Mouse (Mus musculus) frontal cortex, adult 2 months (tissue): ENCODE results near the gene Abraxas2. TPM values are rescaled to one million over a fixed set of nuclear protein-coding genes. Genes with fewer than 3 reads are reported as not detected.

Source experiments
- DNase-seq, 2 experiments: peaks; one replicate each; pipeline ENCODE4 v3.0.0; 2022; ENCODE audit warnings: low spot score in 1 of 2; ENCODE audit errors: extremely low spot score in 1 of 2
- polyA plus RNA-seq: library from polyadenylated mRNA; depleted of rRNA; stranded (reverse); fragments of >200 nt; gene quantifications from 2 replicates; pipeline ENCODE4 v1.2.3, GENCODE M21; 2012; rRNA removed

The Abraxas2 gene
- polyA plus RNA-seq, result 22.9 and 24.2 TPM in 2 replicates

DNA sequence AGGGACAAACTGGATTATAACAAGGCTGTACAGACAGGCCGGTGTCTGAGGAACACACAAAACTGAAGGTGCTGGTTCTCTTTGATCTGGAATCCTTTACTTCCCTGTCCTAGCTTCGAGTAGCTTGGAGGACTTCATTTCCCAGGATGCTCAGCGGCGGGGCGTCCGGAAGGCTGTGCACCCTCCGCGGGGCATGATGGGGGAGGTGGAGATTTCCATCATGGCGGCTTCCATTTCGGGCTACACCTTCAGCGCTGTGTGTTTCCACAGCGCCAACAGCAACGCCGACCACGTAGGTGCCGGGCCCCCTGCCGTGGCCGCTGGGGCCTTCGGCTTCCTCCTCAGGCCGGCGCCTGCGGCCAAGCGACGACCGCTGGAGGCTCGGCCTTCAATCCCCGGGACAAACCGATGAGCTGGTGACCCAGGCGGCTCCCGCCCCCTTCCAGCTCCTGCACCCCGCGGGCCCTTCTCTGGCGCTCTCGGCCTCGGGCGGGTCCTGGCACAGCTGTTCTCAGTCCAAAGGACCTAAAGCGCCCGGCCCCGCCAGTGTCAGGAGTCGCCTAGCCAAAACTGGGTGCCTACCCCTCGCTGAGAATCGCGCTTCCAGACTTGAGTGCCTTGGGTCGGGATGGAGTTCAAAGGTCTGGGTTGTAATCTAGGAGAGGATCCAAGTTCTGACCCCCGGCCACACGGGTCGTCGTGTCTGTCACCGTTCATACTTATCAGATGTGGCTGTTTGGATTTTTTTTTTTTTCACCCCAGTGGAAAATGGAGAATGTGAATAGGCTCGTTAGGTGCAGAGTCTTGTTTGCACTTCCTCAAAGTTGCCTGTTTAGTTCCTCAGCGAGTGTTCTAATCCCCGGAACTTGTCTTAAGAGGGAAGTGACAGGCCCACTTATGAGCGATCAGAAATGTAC is at the start of gene Abraxas2:
Gene Abraxas2, plus strand, starts transcription at position 184 of the 917 bp plus-strand sequence.
- peak; percentile 78 to 93 for DNase-seq

DNA sequence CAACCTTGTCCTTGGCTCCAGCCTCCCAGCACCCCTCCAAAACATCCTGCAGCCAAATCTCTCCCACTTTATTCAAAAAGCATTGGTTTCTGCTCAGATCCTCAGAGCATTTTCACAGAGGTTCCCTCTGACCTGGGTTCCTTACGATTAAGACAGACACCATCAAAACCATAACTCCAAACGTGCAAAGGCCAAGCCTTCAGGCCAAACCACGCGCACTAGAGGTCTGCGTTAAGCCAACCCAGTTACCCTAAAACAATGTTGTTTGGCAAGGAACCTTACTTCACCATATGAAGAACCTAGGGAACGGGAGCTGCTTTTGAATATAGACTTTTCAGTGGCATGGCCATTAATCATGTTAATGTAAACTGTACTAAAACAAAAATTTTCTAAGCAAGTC is 49.3 kb upstream of the Abraxas2 start:
- DNase-seq, result no peak

DNA sequence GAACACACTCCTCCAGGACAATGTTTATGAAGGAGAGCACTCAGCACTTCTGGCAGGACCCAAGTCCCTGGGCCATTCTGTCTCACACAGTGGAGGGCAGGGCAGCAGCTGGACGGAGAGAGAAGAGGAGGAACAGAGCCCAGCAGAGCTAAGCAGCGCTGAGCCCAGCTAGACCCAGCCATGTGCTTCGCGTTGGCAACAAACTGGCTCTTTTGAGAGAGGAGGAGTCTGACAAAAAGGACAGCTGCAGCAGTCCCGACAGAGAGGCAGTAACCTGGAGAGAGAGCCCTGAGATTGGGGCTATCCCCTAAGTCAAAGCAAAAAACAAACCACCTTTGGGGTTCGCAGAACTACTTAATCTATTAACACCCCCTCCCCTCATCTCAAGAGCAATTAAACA is 48.7 kb upstream of the Abraxas2 start:
- peak in 1 of 2 experiments; percentile 72 for DNase-seq

DNA sequence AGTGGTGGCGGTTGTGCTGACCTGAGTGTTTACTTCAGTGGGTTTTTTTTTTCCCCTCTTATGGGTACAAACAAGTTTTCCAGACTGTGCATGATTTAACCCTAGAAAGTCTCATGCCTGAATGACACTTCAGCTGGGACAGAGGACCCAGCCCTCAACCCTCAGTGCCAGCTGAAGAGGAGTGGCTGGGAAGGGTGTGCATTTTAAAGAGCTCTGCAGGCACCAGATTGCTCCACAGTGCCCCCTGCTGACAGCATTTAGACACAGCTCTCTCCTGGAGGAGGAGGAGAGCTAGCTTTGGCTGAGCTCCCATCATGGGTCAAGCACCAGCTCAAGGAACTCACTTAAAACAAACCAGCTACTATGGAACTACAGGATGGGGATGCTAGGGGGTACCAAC is 48.1 kb upstream of the Abraxas2 start:
- peak; percentile 79 to 97 for DNase-seq

DNA sequence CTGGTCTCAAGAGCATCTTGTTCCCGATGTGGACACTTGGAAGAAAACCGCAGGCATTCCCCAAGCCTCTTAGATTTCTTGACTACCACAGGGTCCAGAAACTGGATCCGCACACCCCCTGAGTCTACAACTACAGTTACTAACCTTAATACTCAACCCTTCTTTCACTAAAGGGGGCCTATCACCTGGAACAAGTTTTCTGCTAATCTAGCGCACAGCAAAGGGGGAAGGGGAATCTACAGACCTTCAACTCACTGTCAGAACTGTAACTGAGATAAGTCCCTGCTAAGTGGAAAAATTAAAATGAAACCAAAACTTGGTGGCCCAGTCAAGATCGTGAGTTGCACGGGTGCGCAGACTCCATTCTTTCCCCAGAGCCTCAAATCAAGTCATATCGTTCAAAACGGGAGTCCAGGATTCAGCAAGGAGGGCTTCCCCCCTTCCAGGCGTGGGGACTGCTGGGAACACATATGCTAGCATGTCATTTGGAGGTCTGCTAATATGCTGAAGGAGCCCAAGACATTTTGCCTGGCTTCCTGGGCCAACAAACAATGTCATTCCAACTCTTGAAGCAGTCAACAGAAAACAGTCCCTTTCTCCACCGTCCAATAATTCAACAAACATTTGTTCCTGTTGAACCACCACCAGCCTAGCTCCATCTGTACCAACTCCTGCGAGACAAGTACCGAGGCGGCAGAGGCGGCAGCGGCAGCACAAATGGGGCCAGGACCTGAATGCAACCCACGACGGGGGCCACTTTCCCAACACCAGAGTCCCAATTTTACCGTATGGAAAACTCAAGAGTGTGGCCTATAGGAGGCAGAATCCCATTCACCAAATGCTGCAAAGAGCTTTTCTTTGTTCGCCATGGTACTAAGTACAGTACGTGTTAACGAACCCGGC is 47.1 kb upstream of the Abraxas2 start:
- no peak for DNase-seq

DNA sequence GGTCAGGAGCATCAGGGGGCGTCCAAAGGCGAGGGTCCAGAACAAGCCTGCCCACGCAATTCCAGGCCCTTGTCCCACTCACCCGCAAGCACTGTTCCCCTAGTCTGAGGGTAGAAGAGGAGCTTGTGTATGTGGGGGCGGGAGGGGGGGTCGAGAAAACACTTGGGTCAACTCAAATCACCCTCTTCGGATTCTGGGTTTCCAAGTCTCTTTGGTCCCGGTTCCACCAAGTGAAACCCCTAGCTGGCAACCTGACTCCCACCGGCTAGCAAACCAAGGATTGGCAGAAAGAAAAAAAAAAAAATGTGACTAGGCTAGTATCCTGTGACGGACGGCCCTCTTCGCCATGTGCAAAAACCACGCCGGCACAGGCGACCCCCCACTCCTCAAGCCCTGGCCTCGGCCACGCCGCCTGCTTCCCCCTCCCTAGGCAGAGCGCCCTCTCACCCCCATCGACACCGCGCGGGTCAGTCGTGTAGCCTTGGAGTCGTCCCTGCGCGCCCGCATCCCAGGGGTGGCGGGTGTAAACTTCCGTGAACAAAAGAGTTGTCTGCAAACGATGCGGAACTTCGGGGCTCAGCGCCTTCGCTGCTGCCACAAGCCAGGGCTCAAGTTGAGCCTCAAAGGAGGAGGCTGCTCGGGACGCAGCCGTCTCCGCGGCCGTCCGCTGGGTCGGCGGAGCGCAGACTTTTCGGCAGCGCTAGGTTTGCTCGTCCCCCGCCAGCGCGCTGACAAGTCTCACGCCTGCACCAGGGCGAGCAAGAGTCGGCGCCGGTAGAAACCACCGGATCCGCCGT is 46.2 kb upstream of the Abraxas2 start:
- peak in 1 of 2 experiments; percentile 58 for DNase-seq

DNA sequence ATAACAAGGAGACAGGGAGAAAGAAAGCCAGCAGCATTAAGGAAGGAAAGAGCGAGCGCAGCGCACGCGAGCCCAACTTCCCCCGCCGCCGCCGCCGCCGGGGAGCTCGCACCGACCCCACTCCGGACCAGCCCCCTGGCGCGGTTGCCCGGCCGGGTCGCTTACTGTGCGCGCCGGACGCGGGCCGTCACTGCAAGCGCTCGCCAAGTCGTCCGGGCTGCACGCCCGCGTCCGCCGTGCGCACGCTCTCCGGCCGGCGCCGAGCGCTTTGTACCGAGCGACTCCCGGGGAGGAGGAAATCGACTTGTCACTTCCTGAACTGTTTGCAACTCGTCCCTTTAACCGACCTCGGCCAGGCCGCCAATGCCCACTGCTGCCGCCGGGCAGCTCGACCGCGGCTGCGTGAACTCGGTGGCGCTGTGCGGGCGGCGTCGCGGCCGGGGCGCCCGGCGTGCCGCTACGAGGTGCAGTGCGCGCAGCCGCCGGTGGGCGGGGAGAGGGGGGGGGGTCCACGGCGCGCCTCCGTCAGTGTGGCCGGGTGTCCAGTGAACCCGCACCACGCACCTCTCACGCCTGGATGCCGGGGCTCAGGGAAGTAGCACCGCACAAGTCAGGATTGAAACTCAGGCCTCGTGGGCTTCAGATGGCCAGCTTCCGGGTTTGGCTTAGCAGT is 45.5 kb upstream of the Abraxas2 start, which contains the start of gene Fam53b:
Gene Fam53b, minus strand, starts transcription at position 471 of the 673 bp plus-strand sequence.
- DNase-seq, result peak in 1 of 2 experiments; percentile 73

DNA sequence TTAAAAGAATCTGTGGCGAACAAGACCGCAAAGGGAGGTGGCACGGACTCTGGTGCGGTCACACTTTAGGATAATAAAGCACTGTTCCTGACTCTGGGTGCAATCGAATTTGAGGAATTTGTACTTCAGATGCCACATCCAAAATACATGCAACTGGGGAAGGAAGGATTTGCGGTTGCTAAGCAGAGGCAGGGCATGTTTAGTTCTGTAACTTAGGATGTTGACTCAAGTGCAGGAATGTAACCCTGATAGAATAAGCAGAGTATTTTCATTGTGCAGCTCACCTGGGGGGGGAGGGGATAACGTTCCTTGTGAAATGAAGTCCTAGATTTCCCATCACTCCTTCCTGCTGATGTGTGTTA is 45.0 kb upstream of the Abraxas2 start:
- no peak for DNase-seq

DNA sequence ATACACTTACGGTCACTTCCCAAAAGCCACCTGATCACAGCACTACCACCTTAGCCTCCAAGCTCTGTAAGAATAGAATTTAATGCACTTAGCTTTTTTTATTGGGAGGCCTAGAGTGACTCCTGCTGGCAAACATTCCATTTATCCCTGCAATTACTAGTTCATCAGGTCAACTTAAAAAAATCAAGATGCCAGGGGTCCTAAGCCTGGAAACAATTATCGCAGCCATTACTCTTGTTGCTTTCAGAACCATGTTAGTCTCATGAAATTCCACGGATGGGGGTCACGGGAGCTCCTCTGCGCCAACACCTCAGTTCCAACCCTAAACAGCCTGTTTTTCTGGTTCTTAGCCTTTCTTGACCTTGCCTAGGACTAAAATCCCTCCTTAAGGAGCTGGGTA is 43.9 kb upstream of the Abraxas2 start:
- DNase-seq, result no peak

DNA sequence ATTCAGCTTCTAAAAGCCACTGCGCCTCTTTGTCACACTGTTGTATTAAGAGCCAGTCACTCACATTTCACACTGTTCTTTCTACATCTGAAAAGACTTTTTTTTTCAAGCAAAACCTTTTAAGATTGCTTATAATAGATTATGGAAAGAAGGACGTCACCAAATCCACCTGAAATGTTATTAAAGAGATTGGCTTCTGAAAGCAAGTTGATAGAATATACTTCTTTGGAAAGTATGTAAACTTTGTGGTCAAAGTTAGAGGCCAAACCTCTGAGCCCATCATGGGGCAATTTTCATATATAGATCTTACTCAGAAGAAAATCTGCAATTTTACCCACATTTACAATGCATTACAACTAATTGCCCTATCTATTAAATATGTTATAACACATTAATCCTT is 42.5 kb upstream of the Abraxas2 start:
- no peak for DNase-seq

DNA sequence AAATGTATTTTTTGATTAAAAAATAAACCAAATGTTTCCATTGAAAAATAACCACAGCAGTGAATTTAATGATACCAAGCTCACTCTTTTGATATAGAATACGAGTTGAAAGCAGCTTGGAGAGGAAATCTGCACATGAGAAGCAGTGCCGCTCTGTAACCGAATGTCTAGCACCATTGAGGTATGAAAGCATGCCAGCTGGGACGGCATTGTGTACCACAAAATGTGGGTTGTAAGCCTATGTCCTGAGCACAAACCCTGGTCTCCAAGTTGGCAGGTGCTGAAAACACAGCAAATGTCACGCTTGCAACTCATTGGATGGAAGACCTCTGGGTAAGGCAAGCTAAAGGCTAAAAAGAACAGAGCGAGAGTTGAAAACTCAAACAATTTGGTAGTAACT is 42.0 kb upstream of the Abraxas2 start:
- DNase-seq, result no peak

DNA sequence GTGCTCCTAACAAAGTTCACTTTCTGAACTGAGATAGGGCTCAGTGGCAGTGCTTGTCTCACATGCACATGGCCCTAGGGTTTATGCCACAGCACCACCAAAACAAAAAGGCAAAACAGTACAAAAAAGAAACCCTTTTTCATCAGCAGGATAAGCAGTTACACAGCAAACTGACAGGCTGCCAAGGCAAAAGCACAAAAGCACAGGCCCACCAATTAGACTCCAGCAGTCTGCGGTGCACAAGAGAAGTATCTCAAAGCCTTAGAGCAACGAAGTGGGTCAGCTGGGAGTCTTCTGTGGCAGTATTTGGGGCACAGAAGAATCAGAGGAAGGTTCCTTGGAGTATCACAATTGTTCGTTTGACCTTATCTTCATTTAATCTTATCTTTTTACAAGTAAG is 38.3 kb upstream of the Abraxas2 start:
- no peak for DNase-seq

DNA sequence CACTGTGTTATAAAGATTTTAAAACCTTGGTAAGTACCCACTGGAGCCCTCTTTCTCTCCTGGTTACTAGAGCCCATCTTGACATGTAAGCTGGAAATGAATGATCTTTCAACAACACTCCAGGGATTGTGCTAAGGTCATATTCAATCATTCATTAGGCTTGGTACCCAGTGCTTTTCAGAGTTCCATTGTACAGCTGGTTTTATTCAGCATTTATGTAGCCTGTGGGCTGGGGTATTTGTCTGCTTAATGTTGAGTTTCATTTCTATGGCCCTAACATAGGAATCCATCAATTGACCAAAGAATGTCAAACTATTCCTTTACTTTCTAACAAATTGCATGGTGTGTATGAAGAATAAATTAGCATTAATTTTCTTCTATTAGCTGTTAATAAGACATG is 35.2 kb upstream of the Abraxas2 start:
- DNase-seq, result no peak

DNA sequence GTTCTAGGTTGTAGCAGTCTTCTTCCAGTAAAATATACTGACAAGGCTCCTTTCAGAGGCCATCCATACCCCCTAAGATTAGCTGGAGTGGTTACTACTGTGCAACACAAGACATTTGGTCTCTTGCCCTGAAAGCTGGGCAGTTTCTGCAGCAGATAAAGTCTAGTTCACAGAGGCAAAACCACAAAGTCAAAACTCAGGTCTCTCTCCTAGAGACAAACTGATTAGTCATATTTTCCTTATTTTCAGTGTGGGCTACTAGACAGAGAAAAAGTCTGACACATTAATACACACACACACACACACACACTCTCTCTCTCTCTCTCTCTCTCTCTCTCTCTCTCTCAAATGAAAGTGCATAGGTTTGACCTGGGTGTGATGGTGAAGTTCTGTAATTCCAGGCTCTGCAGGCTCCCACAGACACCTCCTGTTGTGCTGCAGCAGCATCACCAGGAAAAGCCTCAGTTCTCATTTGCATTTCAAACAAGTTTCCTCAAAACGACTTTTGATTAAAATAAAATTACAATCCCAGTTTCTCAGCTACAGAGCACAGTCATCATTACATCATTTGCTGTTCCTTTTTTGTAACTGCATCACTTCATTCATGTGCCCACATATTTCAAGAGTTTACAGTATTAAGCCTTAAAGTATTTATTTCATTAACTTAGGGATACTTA is 34.5 kb upstream of the Abraxas2 start:
- peak in 1 of 2 experiments; percentile 52 for DNase-seq

DNA sequence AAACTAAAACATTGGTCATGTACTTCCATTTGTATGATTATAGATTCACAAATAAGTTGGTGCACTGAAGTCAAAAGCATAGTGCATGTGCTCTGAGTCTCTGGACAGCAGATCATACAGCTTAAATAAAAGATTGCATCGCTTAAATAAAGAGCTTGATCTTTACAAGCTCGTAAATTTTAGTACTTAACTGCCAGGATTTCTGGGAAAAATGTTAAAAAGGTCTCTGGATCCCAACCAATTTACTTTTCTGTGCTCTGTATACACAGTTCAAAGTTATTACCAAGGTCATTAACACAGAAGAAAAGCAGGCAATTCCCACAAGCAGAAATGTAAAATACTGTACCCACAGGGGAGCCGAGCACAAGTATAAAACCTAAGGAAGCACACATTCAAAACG is 28.1 kb upstream of the Abraxas2 start:
- no peak for DNase-seq

DNA sequence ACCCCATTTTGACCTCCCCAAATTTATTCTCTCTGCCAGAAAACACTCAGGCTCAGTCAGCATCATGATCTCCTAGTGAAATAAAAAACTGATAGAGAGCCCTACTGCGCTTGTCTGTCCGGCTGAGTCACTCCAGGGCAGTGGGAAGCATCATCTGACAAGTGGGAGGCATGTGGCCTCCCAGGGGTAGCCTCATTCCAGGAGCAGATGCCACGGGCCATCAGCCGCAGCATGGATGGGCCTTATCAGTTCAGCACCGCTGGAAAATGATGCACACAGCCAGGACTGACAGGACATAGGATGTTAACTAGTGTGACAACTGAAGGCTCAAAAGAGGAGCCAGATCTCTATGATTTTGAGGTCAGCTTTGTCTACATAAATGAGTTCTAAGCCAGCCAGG is 17.7 kb upstream of the Abraxas2 start:
- no peak for DNase-seq

DNA sequence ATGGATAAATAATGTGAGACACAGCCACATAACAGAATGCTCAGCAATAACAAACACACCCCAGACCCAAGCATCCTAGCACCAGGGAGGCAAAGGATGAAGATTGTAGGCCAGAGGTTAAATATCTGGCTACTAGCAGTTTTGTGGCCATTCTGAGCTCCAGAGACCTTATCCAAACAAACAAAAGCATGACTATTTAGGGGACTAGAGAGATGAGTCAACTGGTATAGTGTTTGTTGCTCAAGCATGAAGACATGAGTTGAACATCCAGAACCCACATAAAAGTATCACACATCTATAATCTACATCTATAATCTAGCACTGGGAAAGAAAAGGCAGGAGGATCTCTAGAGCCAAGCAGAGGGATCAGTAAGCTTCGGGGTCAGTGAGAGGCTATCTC is 16.6 kb upstream of the Abraxas2 start:
- DNase-seq, result no peak

DNA sequence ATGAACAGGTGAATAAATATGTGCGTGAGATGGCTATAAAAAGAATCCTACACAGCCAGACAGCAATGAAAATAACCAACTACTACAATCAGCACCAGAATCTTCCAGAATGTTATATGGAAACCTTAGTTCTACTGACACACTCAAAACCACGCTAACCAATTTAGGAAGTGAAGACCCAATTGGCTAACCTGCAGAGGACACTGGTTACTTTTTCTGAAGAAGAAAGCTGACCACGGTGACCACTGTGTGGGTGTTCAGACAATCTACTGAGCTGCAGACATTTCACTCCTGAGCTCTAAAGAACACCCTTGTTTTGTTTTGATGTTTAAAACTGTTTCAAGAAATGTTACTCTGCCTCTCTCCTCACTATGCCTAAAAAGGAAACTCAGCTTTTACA is 15.9 kb upstream of the Abraxas2 start:
- DNase-seq, result no peak

DNA sequence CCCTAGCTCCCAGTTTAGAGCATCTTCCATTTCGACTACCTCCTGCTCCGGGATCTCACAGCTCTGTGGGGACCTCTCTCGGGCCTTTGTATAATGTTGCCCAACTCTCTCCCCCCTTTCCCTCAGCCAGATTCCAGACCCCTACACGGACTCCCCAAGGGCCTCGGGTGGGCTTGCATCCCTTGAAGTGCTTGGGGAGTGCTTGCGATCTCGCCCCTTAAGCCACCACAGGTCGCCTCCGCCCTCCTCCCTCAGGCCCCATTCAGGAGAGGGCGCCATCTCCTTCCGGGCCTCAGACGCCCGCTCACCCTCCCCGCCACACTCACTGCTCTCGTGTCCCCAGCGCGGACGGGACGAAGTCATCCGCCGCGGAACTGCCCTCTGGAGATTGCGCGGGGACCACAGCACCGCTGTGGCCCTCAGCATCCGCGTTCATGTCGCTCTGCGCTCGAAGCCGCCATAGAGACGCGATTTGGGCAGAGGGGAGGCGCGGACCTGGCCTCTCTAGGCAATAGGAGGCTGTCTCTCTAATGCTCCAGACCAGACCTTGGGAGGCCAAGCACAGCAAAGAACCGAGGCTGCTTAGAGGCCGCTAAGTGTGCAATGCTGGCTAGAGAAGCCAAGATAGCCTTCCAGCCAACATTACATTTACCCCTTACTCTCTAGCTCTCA is 6.7 kb upstream of the Abraxas2 start, which contains the start of gene Eef1akmt2:
Gene Eef1akmt2, minus strand, starts transcription at position 501 of the 672 bp plus-strand sequence.
- DNase-seq, result peak; percentile 63 to 84
